Mouse (Mus musculus) forebrain, embryonic 13.5 days (tissue): ENCODE measurements around the gene Gm14226. TPM values are rescaled to one million over a fixed set of nuclear protein-coding genes. Genes with fewer than 3 reads are reported as not detected.
"Not testable (repeated sequence)": the region's sequence is repeated elsewhere in the genome, so short reads cannot be mapped to it uniquely, and the experiment has no call there.

Experiments
- ATAC-seq: fragments of 200-750 bp; cut with Nextera tagmentation; 2 replicates; pipeline ENCODE4 v1.8.0; 2017
- H3K27ac ChIP-seq: fragments of 300-500 bp; sonication (generic); 2 replicates; pipeline ENCODE4 v1.5.1; 2015; ENCODE audit warnings: inconsistent platforms, mild to moderate bottlenecking, moderate library complexity
- H3K27me3 ChIP-seq: fragments of 300-500 bp; sonication (generic); 2 replicates; pipeline ENCODE4 v1.6.1; 2015; ENCODE audit warnings: mild to moderate bottlenecking, inconsistent platforms
- H3K36me3 ChIP-seq: fragments of 300-500 bp; sonication (generic); 2 replicates; pipeline ENCODE4 v1.6.1; 2015; ENCODE audit warnings: mild to moderate bottlenecking, inconsistent platforms; ENCODE audit not compliant: poor library complexity, severe bottlenecking
- H3K4me1 ChIP-seq: fragments of 300-500 bp; sonication (generic); 2 replicates; pipeline ENCODE4 v1.6.1; 2015; ENCODE audit warnings: inconsistent platforms
- H3K4me2 ChIP-seq: fragments of 300-500 bp; sonication (generic); 2 replicates; pipeline ENCODE4 v1.6.1; 2015; ENCODE audit warnings: inconsistent platforms, mild to moderate bottlenecking, moderate library complexity
- H3K4me3 ChIP-seq: fragments of 300-500 bp; sonication (generic); 2 replicates; pipeline ENCODE4 v1.5.1; 2015; ENCODE audit warnings: mild to moderate bottlenecking, inconsistent platforms
- H3K9ac ChIP-seq: fragments of 300-500 bp; sonication (generic); 2 replicates; pipeline ENCODE4 v1.6.1; 2015; ENCODE audit warnings: mild to moderate bottlenecking, inconsistent platforms
- H3K9me3 ChIP-seq: fragments of 300-500 bp; sonication (generic); replicated peaks from 2 replicates; pipeline ENCODE4 v1.6.1; 2016; ENCODE audit warnings: inconsistent platforms
- WGBS: fragments of 180-500 bp; shearing (Covaris S2); methylation state at CpG from one replicate; pipeline ENCODE4 v1.1.7; 2015; 5-methylcytosine and 5-hydroxymethylcytosine counted together
- polyA plus RNA-seq: library from polyadenylated mRNA; unstranded; fragments of >200 nt; fragmentation: Nextera tagmentation; extraction: Ambion mirVana; gene quantifications from 2 replicates; pipeline ENCODE4 v1.2.1, GENCODE M21; 2015

The Gm14226 gene
- polyA plus RNA-seq: 0.06 and 0.14 TPM in 2 replicates

GRCm38 (mm10) chr2:155018251-155018755, at the start of gene Gm14226:
Gm14226 (plus strand) TSS chr2:155018266.
- Histone ChIP-seq H3K9ac (peak within 1 kb of the TSS; percentile 75), H3K4me2 (peak within 1 kb of the TSS; percentile 73), H3K4me3 (peak within 1 kb of the TSS; percentile 42), H3K27ac (peak within 1 kb of the TSS; percentile 93)
- ATAC-seq, H3K36me3 ChIP-seq, H3K27me3 ChIP-seq, H3K9me3 ChIP-seq, H3K4me1 ChIP-seq: not testable (repeated sequence)
- WGBS: 1% methylated on average over 23 of the region's 26 CpGs

- not testable (repeated sequence) for H3K9ac ChIP-seq, H3K4me2 ChIP-seq, H3K4me1 ChIP-seq, H3K4me3 ChIP-seq, H3K27ac ChIP-seq, H3K27me3 ChIP-seq, H3K36me3 ChIP-seq, H3K9me3 ChIP-seq, ATAC-seq
- 81% methylated on average over 14 of the region's 14 CpGs for WGBS
Observed at GRCm38 (mm10) chr2:154969740-154970397, 48.2 kb upstream of the Gm14226 start.

- Histone ChIP-seq H3K4me3 (no peak overlapping the region), H3K27ac (no peak overlapping the region), H3K9me3 (no peaks in the 10 kb centered on the region), H3K27me3 (no peaks in the 10 kb centered on the region), H3K36me3 (no peaks in the 10 kb centered on the region), H3K4me1 (peaks cover 4% of the 10 kb centered on the region), H3K9ac (no peak overlapping the region), H3K4me2 (no peak overlapping the region)
- ATAC-seq: no peak
- WGBS: 61% methylated on average over 18 of the region's 18 CpGs
Observed at GRCm38 (mm10) chr2:154971919-154972692, 46.0 kb upstream of the Gm14226 start.

GRCm38 (mm10) chr2:154972981-154973380, 45.1 kb upstream of the Gm14226 start:
- Histone ChIP-seq H3K4me2 (no peak overlapping the region), H3K4me1 (peaks cover 4% of the 10 kb centered on the region), H3K9ac (no peak overlapping the region), H3K9me3 (no peaks in the 10 kb centered on the region), H3K27ac (no peak overlapping the region), H3K36me3 (no peaks in the 10 kb centered on the region), H3K4me3 (no peak overlapping the region), H3K27me3 (no peaks in the 10 kb centered on the region)
- WGBS: 83% methylated on average over 5 of the region's 5 CpGs
- no peak for ATAC-seq

- ATAC-seq: no peak
- no peak overlapping the region for H3K27ac ChIP-seq
- no peak overlapping the region for H3K9ac ChIP-seq
- H3K4me2 ChIP-seq: no peak overlapping the region
- no peaks in the 10 kb centered on the region for H3K27me3 ChIP-seq
- WGBS: 70% methylated on average over 1 of the region's 1 CpGs
- H3K4me3 ChIP-seq: no peak overlapping the region
- H3K4me1 ChIP-seq: no peaks in the 10 kb centered on the region
- H3K36me3 ChIP-seq: no peaks in the 10 kb centered on the region
- no peaks in the 10 kb centered on the region for H3K9me3 ChIP-seq
Observed at GRCm38 (mm10) chr2:154986609-154987008, 31.5 kb upstream of the Gm14226 start.

GRCm38 (mm10) chr2:154991411-154991810, 26.7 kb upstream of the Gm14226 start:
- no peak overlapping the region for H3K9ac ChIP-seq
- H3K27me3 ChIP-seq: no peaks in the 10 kb centered on the region
- H3K9me3 ChIP-seq: no peaks in the 10 kb centered on the region
- WGBS: 85% methylated on average over 8 of the region's 8 CpGs
- no peak for ATAC-seq
- H3K27ac ChIP-seq: no peak overlapping the region
- no peak overlapping the region for H3K4me3 ChIP-seq
- no peak overlapping the region for H3K4me2 ChIP-seq
- no peaks in the 10 kb centered on the region for H3K36me3 ChIP-seq
- H3K4me1 ChIP-seq: no peaks in the 10 kb centered on the region

GRCm38 (mm10) chr2:154992083-154992482, 26.0 kb upstream of the Gm14226 start:
- H3K4me2 ChIP-seq: no peak overlapping the region
- H3K9me3 ChIP-seq: no peaks in the 10 kb centered on the region
- no peak overlapping the region for H3K27ac ChIP-seq
- ATAC-seq: no peak
- no peaks in the 10 kb centered on the region for H3K4me1 ChIP-seq
- no peaks in the 10 kb centered on the region for H3K27me3 ChIP-seq
- 88% methylated on average over 5 of the region's 5 CpGs for WGBS
- no peaks in the 10 kb centered on the region for H3K36me3 ChIP-seq
- no peak overlapping the region for H3K4me3 ChIP-seq
- H3K9ac ChIP-seq: no peak overlapping the region

- Histone ChIP-seq H3K27ac (no peak overlapping the region), H3K4me2 (no peak overlapping the region), H3K9me3 (no peaks in the 10 kb centered on the region), H3K4me3 (no peak overlapping the region), H3K27me3 (no peaks in the 10 kb centered on the region), H3K4me1 (no peaks in the 10 kb centered on the region), H3K36me3 (no peaks in the 10 kb centered on the region), H3K9ac (no peak overlapping the region)
- no peak for ATAC-seq
- WGBS: 92% methylated on average over 11 of the region's 11 CpGs
Observed at GRCm38 (mm10) chr2:155005491-155005890, 12.6 kb upstream of the Gm14226 start.

GRCm38 (mm10) chr2:155011086-155011656, 6.9 kb upstream of the Gm14226 start:
- ATAC-seq: no peak
- WGBS: 57% methylated on average over 3 of the region's 3 CpGs

GRCm38 (mm10) chr2:155012991-155013390, 5.1 kb upstream of the Gm14226 start:
- no peaks in the 10 kb centered on the region for H3K9me3 ChIP-seq
- 65% methylated on average over 6 of the region's 6 CpGs for WGBS
- no peak for ATAC-seq
- no peak overlapping the region for H3K4me3 ChIP-seq
- no peak overlapping the region for H3K9ac ChIP-seq
- H3K27me3 ChIP-seq: peaks cover 9% of the 10 kb centered on the region; the same call in 1 of the 2 replicates
- no peaks in the 10 kb centered on the region for H3K36me3 ChIP-seq
- no peak overlapping the region for H3K27ac ChIP-seq
- H3K4me1 ChIP-seq: no peaks in the 10 kb centered on the region
- H3K4me2 ChIP-seq: no peak overlapping the region

More at GRCm38 (mm10) chr2:155011086-155011656, 6.9 kb upstream of the Gm14226 start:
- no peak overlapping the region for H3K4me2 ChIP-seq
- H3K36me3 ChIP-seq: no peaks in the 10 kb centered on the region
- H3K4me3 ChIP-seq: no peak overlapping the region
- peaks cover 9% of the 10 kb centered on the region; the same call in 1 of the 2 replicates for H3K27me3 ChIP-seq
- H3K27ac ChIP-seq: no peak overlapping the region
- no peak overlapping the region for H3K9ac ChIP-seq
- no peaks in the 10 kb centered on the region for H3K4me1 ChIP-seq
- H3K9me3 ChIP-seq: no peaks in the 10 kb centered on the region

- H3K27me3 ChIP-seq, H3K4me3 ChIP-seq, H3K9ac ChIP-seq, H3K27ac ChIP-seq, H3K36me3 ChIP-seq, ATAC-seq, H3K9me3 ChIP-seq, H3K4me1 ChIP-seq, H3K4me2 ChIP-seq: not testable (repeated sequence)
- WGBS: 13% methylated on average over 8 of the region's 9 CpGs
Observed at GRCm38 (mm10) chr2:155016751-155017150, 1.3 kb upstream of the Gm14226 start.
